Mouse (Mus musculus): Measurements from ENCODE around the gene BC024063. TPM values are rescaled to one million over a fixed set of nuclear protein-coding genes. Genes with fewer than 3 reads are reported as not detected.
"Not testable (repeated sequence)": the region's sequence is repeated elsewhere in the genome, so short reads cannot be mapped to it uniquely, and the experiment has no call there.

Gene BC024063
- total RNA-seq (2014; rRNA removed) (0.87 and 1.3 TPM in 2 replicates), polyA plus RNA-seq (2012; rRNA removed) (0.06 TPM in 1 of 2 replicates, not detected in the other)

- H3K27ac ChIP-seq (replicated peaks; ENCODE audit: insufficient read depth, low read depth, low read length): 0 out of 2 replicates have a peak within 1 kb of the TSS, but pooled peaks have one; percentile 17
Measured at GRCm38 (mm10) chr10:82082728-82083621, at the start of gene BC024063. TSS of gene BC024063 (plus strand) at chr10:82083353.

DNA sequence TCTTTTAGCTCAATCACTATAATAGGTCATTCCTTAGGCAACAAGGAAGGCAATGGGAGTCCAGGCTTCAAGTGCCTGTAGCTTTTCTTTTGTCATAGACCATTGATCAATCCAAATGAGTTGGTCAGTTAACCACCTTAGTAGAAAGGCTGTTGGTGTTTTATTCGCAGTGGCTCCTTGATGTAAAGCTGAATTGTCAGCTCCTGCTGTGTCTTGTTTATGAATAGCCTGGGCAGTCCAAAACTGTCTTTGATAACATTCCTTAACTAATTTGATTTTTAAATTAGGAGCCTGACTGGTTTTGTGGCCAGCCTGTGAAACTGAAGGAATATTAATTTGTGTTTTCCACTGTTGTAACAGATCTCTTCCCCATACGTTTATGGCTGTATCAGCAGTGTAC, 41.0 kb upstream of the BC024063 start:
- 66% methylated on average over 2 of the region's 2 CpGs for WGBS
- H3K4me3 ChIP-seq (ENCODE audit: insufficient read depth, low read depth, low read length): no peak overlapping the region

More at GRCm38 (mm10) chr10:82082728-82083621, at the start of gene BC024063:
- DNase-seq (ENCODE audit: extremely low read depth, low read depth, low spot score): peak; percentile 79
- not testable (repeated sequence) for H3K27me3 ChIP-seq (ENCODE audit: control insufficient read depth, insufficient read depth, low read length); H3K79me2 ChIP-seq (ENCODE audit: control insufficient read depth, insufficient read depth, low read length); H3K4me1 ChIP-seq (ENCODE audit: control insufficient read depth, insufficient read depth, low read length); H3K36me3 ChIP-seq (ENCODE audit: control insufficient read depth, insufficient read depth, low read length)
- peak within 1 kb of the TSS; percentile 73 for H3K9ac ChIP-seq (ENCODE audit: low read depth, low read length)
- H3K4me3 ChIP-seq (ENCODE audit: insufficient read depth, low read depth, low read length): peak within 1 kb of the TSS; percentile 80
- WGBS: 17% methylated on average over 42 of the region's 42 CpGs

DNA sequence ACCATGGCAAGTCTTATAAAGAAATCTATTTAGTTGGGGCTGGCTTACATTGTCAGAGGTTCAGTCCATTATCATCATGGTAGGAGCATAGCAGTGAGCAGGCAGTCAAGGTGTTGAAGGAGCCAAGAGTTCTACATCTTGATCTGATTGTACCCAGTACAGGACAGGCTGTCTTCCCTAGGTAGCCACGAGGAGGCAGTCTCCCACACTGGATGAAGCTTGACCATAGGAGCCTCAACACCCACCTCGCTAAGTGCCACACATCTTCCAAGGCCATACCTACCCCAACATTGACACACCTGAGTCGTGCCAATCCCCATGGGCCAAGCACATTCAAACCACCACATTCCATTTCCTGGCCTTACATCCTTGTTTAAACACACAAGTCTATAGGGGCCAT, 36.5 kb upstream of the BC024063 start:
- Histone ChIP-seq H3K4me3 (ENCODE audit: insufficient read depth, low read depth, low read length) (no peak overlapping the region), H3K27me3 (ENCODE audit: control insufficient read depth, insufficient read depth, low read length) (no peaks in the 10 kb centered on the region), H3K27ac (replicated peaks; ENCODE audit: insufficient read depth, low read depth, low read length) (no peak overlapping the region), H3K4me1 (ENCODE audit: control insufficient read depth, insufficient read depth, low read length) (0 out of 2 replicates have a peak, but pooled peaks cover 2% of the 10 kb centered on the region), H3K79me2 (ENCODE audit: control insufficient read depth, insufficient read depth, low read length) (peaks cover 6% of the 10 kb centered on the region; the same call in 1 of the 2 replicates), H3K36me3 (ENCODE audit: control insufficient read depth, insufficient read depth, low read length) (no peaks in the 10 kb centered on the region), H3K9ac (ENCODE audit: low read depth, low read length) (no peak overlapping the region)
- no peak for TF ChIP-seq CTCF (IDR thresholded peaks at IDR 0.05; ENCODE audit: low read depth, low read length)
- no peak for TF ChIP-seq POLR2A (IDR thresholded peaks at IDR 0.05; ENCODE audit: extremely low read depth, insufficient read depth, low read length)
- no peak for DNase-seq (ENCODE audit: extremely low read depth, low read depth, low spot score)
- 84% methylated on average over 3 of the region's 3 CpGs for WGBS

More for the DNA sequence above, 41.0 kb upstream of the BC024063 start:
- Histone ChIP-seq H3K4me1 (ENCODE audit: control insufficient read depth, insufficient read depth, low read length) (no peaks in the 10 kb centered on the region), H3K79me2 (ENCODE audit: control insufficient read depth, insufficient read depth, low read length) (no peaks in the 10 kb centered on the region), H3K36me3 (ENCODE audit: control insufficient read depth, insufficient read depth, low read length) (no peaks in the 10 kb centered on the region), H3K27me3 (ENCODE audit: control insufficient read depth, insufficient read depth, low read length) (no peaks in the 10 kb centered on the region; the same call in 1 of the 2 replicates), H3K27ac (replicated peaks; ENCODE audit: insufficient read depth, low read depth, low read length) (no peak overlapping the region), H3K9ac (ENCODE audit: low read depth, low read length) (no peak overlapping the region)
- DNase-seq (ENCODE audit: extremely low read depth, low read depth, low spot score): no peak
- TF ChIP-seq POLR2A (IDR thresholded peaks at IDR 0.05; ENCODE audit: extremely low read depth, insufficient read depth, low read length) (no peak), CTCF (IDR thresholded peaks at IDR 0.05; ENCODE audit: low read depth, low read length) (no peak)

GRCm38 (mm10) chr10:82047597-82048459, 35.3 kb upstream of the BC024063 start, which contains the start of gene Zfp873:
TSS of gene Zfp873 (plus strand) at chr10:82048123.
- peak; percentile 92 for DNase-seq (ENCODE audit: extremely low read depth, low read depth, low spot score)
- Histone ChIP-seq H3K4me3 (ENCODE audit: insufficient read depth, low read depth, low read length) (peak within 1 kb of the TSS; percentile 82), H3K79me2 (ENCODE audit: control insufficient read depth, insufficient read depth, low read length) (peaks cover 9% of the 10 kb centered on the region; the same call in 1 of the 2 replicates), H3K27ac (replicated peaks; ENCODE audit: insufficient read depth, low read depth, low read length) (peak within 1 kb of the TSS; percentile 84), H3K36me3 (ENCODE audit: control insufficient read depth, insufficient read depth, low read length) (peaks cover 2% of the 10 kb centered on the region), H3K27me3 (ENCODE audit: control insufficient read depth, insufficient read depth, low read length) (no peaks in the 10 kb centered on the region), H3K9ac (ENCODE audit: low read depth, low read length) (peak within 1 kb of the TSS; percentile 83), H3K4me1 (ENCODE audit: control insufficient read depth, insufficient read depth, low read length) (0 out of 2 replicates have a peak, but pooled peaks cover 2% of the 10 kb centered on the region)
- WGBS: 9% methylated on average over 35 of the region's 35 CpGs
- TF ChIP-seq CTCF (IDR thresholded peaks at IDR 0.05; ENCODE audit: low read depth, low read length) (no peak), POLR2A (IDR thresholded peaks at IDR 0.05; ENCODE audit: extremely low read depth, insufficient read depth, low read length) (0 out of 2 replicates have a peak, but pooled peaks have one; percentile 9)

GRCm38 (mm10) chr10:82048460-82048804, 34.7 kb upstream of the BC024063 start:
- H3K36me3 ChIP-seq (ENCODE audit: control insufficient read depth, insufficient read depth, low read length); H3K4me1 ChIP-seq (ENCODE audit: control insufficient read depth, insufficient read depth, low read length); H3K27me3 ChIP-seq (ENCODE audit: control insufficient read depth, insufficient read depth, low read length); H3K79me2 ChIP-seq (ENCODE audit: control insufficient read depth, insufficient read depth, low read length): not testable (repeated sequence)
- H3K4me3 ChIP-seq (ENCODE audit: insufficient read depth, low read depth, low read length): peak overlapping the region; percentile 82
- DNase-seq (ENCODE audit: extremely low read depth, low read depth, low spot score): peak; percentile 90
- H3K27ac ChIP-seq (replicated peaks; ENCODE audit: insufficient read depth, low read depth, low read length): peak overlapping the region; percentile 66
- WGBS: 11% methylated on average over 10 of the region's 10 CpGs
- H3K9ac ChIP-seq (ENCODE audit: low read depth, low read length): peak overlapping the region; percentile 72

DNA sequence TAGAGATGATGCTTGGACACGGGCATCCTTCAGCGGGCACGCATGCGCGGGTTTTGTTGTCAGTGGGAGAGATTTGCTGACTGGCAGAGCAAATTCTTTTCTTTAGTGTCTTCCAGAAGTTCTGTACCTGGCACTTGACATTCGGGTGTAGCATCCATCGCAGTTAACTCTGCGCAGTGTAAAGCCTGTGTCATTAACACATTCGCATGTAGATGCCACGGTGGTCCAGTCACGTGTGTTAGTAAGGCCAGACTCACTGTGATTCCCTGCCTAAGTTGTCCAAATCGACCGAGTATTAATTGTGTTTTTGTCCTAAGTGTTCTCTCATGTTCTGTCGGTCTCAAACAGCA, 444 bp downstream of the BC024063 start:
- DNase-seq (ENCODE audit: extremely low read depth, low read depth, low spot score); H3K36me3 ChIP-seq (ENCODE audit: control insufficient read depth, insufficient read depth, low read length); H3K79me2 ChIP-seq (ENCODE audit: control insufficient read depth, insufficient read depth, low read length); H3K27ac ChIP-seq (replicated peaks; ENCODE audit: insufficient read depth, low read depth, low read length); H3K27me3 ChIP-seq (ENCODE audit: control insufficient read depth, insufficient read depth, low read length); H3K4me1 ChIP-seq (ENCODE audit: control insufficient read depth, insufficient read depth, low read length): not testable (repeated sequence)
- WGBS: 11% methylated on average over 14 of the region's 14 CpGs
- H3K4me3 ChIP-seq (ENCODE audit: insufficient read depth, low read depth, low read length): peak overlapping the region; percentile 80
- H3K9ac ChIP-seq (ENCODE audit: low read depth, low read length): peak overlapping the region; percentile 73
